Mouse (Mus musculus): ENCODE measurements around the gene Marf1.
"Not testable (repeated sequence)": the region's sequence is repeated elsewhere in the genome, so short reads cannot be mapped to it uniquely, and the experiment has no call there.

The Marf1 gene

GRCm38 (mm10) chr16:14162988-14163416, at the start of gene Marf1, which contains the start of gene Nde1:
TSS of gene Marf1 (minus strand) at chr16:14163351.
TSS of gene Nde1 (plus strand) at chr16:14163275.
- peak; percentile 90 to 94 for DNase-seq (ENCODE audit: low spot score in 2 of 2)

- DNase-seq (ENCODE audit: low spot score in 2 of 2), result no peak
Measured at GRCm38 (mm10) chr16:14198798-14199197, 35.6 kb upstream of the Marf1 start.

- DNase-seq (ENCODE audit: low spot score in 2 of 2), result no peak
Measured at GRCm38 (mm10) chr16:14195427-14195826, 32.3 kb upstream of the Marf1 start.

GRCm38 (mm10) chr16:14194164-14194950, 31.2 kb upstream of the Marf1 start:
- no peak for DNase-seq (ENCODE audit: low spot score in 2 of 2)

GRCm38 (mm10) chr16:14185516-14185915, 22.4 kb upstream of the Marf1 start:
- no peak for DNase-seq (ENCODE audit: low spot score in 2 of 2)

GRCm38 (mm10) chr16:14183856-14184255, 20.7 kb upstream of the Marf1 start:
- no peak for DNase-seq (ENCODE audit: low spot score in 2 of 2)

- no peak for DNase-seq (ENCODE audit: low spot score in 2 of 2)
Measured at GRCm38 (mm10) chr16:14182360-14182759, 19.2 kb upstream of the Marf1 start.

GRCm38 (mm10) chr16:14180163-14180733, 17.1 kb upstream of the Marf1 start:
- DNase-seq (ENCODE audit: low spot score in 2 of 2), result no peak

GRCm38 (mm10) chr16:14178041-14178440, 14.9 kb upstream of the Marf1 start:
- DNase-seq (ENCODE audit: low spot score in 2 of 2), result no peak

- DNase-seq (ENCODE audit: low spot score in 2 of 2), result no peak
Measured at GRCm38 (mm10) chr16:14169706-14170105, 6.6 kb upstream of the Marf1 start.

GRCm38 (mm10) chr16:14166490-14166889, 3.3 kb upstream of the Marf1 start:
- no peak for DNase-seq (ENCODE audit: low spot score in 2 of 2)

- no peak for DNase-seq (ENCODE audit: low spot score in 2 of 2)
Measured at GRCm38 (mm10) chr16:14163731-14164130, 580 bp upstream of the Marf1 start.

GRCm38 (mm10) chr16:14160941-14161340, 2.2 kb downstream of the Marf1 start:
- DNase-seq (ENCODE audit: low spot score in 2 of 2), result no peak

GRCm38 (mm10) chr16:14159746-14160131, 3.4 kb downstream of the Marf1 start:
- peak; percentile 54 to 74 for DNase-seq (ENCODE audit: low spot score in 2 of 2)

GRCm38 (mm10) chr16:14158936-14159745, 4.0 kb downstream of the Marf1 start:
- peak; percentile 99 to 100 for DNase-seq (ENCODE audit: low spot score in 2 of 2)

GRCm38 (mm10) chr16:14158536-14158935, 4.6 kb downstream of the Marf1 start:
- DNase-seq (ENCODE audit: low spot score in 2 of 2), result no peak

- no peak for DNase-seq (ENCODE audit: low spot score in 2 of 2)
Measured at GRCm38 (mm10) chr16:14156312-14156711, 6.8 kb downstream of the Marf1 start.

- DNase-seq (ENCODE audit: low spot score in 2 of 2), result not testable (repeated sequence)
Measured at GRCm38 (mm10) chr16:14155638-14156037, 7.5 kb downstream of the Marf1 start.

- no peak for DNase-seq (ENCODE audit: low spot score in 2 of 2)
Measured at GRCm38 (mm10) chr16:14151718-14152117, 11.4 kb downstream of the Marf1 start.

GRCm38 (mm10) chr16:14147712-14148111, 15.4 kb downstream of the Marf1 start:
- DNase-seq (ENCODE audit: low spot score in 2 of 2), result no peak

- no peak for DNase-seq (ENCODE audit: low spot score in 2 of 2)
Measured at GRCm38 (mm10) chr16:14143298-14143697, 19.9 kb downstream of the Marf1 start.

- DNase-seq (ENCODE audit: low spot score in 2 of 2), result no peak
Measured at GRCm38 (mm10) chr16:14139106-14139505, 24.0 kb downstream of the Marf1 start.
